Mouse (Mus musculus): ENCODE data around the gene Gm16503.
"Not testable (repeated sequence)": the region's sequence is repeated elsewhere in the genome, so short reads cannot be mapped to it uniquely, and the experiment has no call there.

- TF ChIP-seq POLR2A (IDR thresholded peaks at IDR 0.05; ENCODE audit: extremely low read depth, insufficient read depth, low read length); CTCF (IDR thresholded peaks at IDR 0.05; ENCODE audit: low read depth, low read length): not testable (repeated sequence)
These were observed 31.1 kb downstream of the Gm16503 start for GRCm38 (mm10) chr4:147571156-147571555.

Measured in liver, adult 2 months (tissue).